Mouse (Mus musculus): ENCODE data around the gene Mvp.

The Mvp gene

DNA sequence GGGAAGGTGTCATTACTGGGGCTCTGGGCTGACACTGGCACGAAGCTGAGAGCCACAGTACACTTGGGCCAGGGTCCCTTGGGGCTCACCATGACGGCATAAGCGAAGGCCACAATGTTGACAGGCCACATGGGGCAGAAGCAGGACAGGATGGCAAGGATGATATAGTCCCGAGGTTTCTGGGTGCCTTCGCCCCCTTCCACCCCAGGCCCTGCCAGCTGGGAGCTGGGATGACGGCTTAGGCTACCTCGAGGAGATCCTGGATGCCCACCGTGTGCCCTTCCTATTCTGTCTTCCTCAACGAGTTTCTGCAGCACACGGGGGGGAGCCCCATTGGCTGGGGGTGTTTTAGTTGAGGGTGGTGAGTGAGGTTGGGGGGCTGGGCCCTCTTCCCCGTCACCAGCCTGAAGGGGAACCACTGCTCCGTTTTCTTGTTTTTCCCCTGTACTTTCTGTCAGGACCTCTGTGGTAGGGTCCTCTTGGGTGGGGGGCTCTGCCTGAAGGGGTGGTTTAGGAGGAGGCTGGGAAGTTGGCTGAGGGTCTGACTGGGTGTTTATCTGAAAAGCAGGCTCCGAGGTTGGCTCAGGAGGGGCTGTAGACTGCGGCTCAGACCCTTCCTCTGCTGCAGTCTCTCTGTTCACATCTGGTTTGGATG lies 5.0 kb upstream of the Mvp start:
- no peak for DNase-seq (ENCODE audit: low spot score)

DNA sequence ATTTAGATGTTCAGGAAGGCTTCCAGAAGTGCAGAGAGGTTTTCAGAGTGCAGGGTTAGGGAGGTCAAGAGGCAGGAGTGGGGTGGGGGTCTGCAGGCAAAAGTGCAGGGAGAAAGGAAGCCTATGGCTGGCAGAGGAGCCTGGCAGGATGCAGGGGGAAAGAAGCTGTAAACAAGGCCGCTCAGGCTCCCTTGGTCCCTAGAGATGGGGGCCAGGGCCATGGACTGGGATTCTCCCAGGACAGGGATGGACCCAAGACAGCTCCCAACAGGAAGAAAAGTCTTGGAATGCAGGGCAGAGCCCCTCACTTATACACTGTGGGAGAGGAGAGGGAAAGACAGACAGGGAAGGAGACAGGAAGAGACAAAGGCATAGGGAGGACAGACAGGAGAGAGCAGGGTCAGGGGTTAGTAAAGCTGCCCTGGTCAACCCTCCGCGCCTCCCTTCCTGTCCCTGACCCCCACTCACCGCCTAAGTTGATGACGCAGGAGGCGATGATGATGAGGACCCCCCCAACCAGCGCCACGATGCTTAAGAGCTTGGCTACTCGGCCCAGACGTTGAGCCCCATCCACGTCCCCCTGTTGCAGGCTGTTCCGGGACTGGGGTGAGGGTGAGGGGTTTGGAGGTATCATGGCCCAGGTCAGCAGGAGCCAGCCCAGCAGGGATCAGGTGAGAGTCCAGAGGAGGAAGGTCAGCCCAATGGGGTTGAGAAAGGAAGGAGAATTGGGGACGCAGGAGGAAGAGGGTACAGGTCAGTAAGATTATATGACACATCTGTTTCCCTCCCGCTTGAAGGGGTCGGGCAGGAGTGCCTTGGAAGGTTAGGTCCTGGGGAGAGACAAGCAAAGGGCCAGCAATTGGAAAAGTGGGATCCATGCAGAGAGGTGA lies 4.2 kb upstream of the Mvp start:
- DNase-seq (ENCODE audit: low spot score), result no peak

DNA sequence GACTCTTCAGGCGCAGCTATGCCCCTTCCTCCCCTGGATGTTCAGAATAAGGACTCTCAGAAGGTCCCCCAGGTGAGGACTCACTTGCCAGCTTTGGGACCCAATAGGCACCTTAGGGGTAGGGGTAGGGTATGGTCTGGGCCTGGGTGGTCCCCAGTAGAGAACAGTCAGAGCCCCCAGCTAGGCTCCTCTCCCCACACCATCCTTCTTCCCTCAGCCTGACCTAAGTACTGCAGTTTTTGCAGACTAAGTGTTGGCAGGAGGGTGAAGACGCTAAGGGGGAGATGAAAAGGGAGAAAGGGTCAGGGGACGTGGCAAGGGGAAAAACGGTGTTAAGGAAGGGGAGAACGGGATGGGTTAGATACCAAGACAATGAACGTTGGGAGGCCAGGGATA lies 3.5 kb upstream of the Mvp start:
- no peak for DNase-seq (ENCODE audit: low spot score)

DNA sequence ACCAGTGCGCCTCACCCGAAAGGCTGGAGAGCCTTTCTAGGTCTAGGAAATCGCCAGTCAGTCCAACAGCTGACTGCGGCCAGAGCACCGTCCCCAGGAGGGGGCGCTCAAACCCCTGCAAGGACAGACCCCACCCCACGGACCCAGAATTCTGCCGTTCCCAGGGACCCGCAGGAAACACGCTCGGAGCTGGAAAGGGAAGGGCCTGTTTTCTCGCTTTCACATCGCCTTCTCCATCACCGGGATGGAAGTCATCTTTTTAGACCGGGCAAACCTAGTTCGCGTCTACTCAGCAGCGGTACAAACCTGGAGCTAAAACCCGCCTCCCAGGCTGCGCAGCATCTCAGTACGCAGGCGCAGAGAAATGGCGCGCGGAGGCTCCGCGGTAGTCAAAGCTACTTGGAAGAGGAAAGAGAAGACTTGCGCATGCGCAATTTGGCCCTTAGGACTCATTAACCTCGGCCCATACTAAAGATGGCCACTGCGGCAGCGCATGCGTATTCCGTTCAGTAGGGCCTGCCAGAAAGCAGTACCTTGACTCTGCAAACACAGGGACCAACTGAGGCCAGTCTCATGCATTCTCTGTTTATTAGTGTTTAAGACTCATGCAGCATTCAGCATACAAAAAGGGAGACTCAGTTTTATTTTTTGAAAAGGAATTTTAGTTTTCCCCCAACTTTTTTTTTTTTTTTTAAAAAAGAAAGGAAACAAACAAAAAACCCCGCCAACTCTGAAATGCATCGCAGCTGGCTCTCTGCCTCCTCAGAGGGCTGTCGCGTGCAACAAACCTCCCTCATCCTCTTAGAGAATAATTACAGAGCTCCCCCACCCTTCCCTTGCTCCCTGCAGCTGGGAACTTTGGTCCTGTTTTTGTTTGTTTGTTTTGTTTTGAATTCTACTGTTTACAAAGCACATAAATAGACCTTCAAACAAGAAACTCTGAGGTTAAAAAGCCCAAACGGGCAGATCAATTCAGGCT lies 2.8 kb upstream of the Mvp start, which contains the start of gene Pagr1a:
TSS of gene Pagr1a (minus strand) at position 382 of the 979 bp plus-strand sequence.
- DNase-seq (ENCODE audit: low spot score), result peak; percentile 100

- no peak for DNase-seq (ENCODE audit: low spot score)
Measured at GRCm38 (mm10) chr7:127016486-127016938, 2.1 kb upstream of the Mvp start.

DNA sequence TGATC lies 1.9 kb upstream of the Mvp start, which contains the start of gene Pagr1b:
TSS of gene Pagr1b (minus strand) at position 4 of the 5 bp plus-strand sequence.
- DNase-seq (ENCODE audit: low spot score), result no peak

- peak; percentile 38 for DNase-seq (ENCODE audit: low spot score)
Measured at GRCm38 (mm10) chr7:127016081-127016480, 1.7 kb upstream of the Mvp start.

DNA sequence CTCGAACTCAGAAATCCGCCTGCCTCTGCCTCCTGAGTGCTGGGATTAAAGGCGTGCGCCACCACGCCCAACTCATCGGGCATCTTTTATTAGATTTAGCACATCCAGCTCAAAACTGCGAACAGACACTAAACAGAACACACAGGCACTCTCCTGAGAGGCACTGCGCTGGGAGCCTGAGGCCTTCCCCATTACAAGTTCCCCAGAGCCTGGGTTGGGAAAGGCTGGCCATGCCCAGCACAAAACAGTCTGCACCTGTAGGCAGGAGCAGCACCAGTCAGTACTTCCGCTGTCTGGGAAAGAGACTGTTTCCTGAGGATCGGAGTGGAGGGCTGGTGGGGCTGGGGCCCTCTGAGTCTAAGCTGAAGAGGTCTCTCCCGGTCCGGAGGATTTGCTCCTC lies 572 bp upstream of the Mvp start:
- no peak for DNase-seq (ENCODE audit: low spot score)

DNA sequence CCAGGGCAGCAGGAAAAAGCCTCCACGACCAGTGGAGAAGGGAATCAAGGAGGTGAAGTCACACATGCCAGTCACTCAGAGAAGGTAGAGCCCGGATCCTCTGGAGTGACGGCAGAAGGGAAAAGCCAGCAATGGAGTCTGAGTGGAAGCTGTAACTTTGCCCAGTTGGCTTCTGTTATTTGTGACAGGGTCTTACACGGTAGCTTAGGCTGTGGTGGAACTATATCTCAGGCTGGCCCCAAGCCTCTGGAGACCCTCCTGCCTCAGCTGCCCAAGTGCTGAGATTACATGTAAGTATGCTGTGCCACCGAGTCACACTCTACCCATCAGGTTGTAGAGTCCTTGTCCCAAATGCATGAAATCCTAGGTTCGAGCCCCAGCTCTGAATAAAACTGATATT lies 1.0 kb downstream of the Mvp start:
- no peak for DNase-seq (ENCODE audit: low spot score)

DNA sequence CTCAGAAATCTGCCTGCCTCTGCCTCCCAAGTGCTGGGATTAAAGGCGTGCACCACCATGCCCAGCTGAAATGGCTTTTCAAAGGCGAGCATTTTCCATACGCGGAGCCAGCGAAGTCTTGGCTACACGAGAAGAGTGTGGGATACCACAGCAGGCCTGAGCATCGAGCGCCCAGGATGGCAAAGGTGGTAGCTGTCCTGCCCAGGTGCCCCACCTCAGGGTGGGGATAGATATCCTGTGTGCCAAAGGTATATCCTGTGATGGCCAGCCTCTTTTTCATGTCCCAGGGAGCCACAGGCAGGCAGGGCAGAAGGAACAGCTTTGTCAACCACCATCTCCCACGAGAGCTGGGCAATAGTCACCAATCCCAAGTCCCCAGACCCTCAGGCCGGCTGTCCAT lies 1.6 kb downstream of the Mvp start:
- DNase-seq (ENCODE audit: low spot score), result no peak

GRCm38 (mm10) chr7:127012374-127012773 lies 2.0 kb downstream of the Mvp start:
- no peak for DNase-seq (ENCODE audit: low spot score)

DNA sequence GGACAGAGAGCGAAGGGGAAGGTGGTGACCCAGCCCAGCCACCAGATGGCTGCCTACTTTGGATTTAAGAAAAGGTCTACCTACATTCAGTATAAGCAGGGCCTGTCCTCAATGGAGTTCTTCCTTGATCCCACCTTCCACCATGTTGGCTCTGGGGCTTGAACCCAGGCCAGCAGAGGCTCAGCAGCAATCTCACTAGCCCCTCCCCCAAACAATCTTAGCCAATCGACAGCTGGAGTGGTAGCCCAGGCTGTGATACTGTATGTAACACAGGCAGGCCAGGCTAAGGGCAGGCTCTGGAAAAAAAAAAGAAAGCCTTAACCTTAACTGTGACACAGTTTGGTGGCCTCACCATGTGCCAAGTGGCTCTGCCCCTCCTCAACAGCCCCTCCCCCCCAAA lies 2.7 kb downstream of the Mvp start:
- no peak for DNase-seq (ENCODE audit: low spot score)

- no peak for DNase-seq (ENCODE audit: low spot score)
Measured at GRCm38 (mm10) chr7:127011051-127011450, 3.4 kb downstream of the Mvp start.

GRCm38 (mm10) chr7:127009307-127010085 lies 4.9 kb downstream of the Mvp start:
- DNase-seq (ENCODE audit: low spot score), result no peak

- peak; percentile 53 for DNase-seq (ENCODE audit: low spot score)
Measured at GRCm38 (mm10) chr7:127008239-127009019, 6.0 kb downstream of the Mvp start.

- no peak for DNase-seq (ENCODE audit: low spot score)
Measured at GRCm38 (mm10) chr7:127007313-127008024, 7.0 kb downstream of the Mvp start.

DNA sequence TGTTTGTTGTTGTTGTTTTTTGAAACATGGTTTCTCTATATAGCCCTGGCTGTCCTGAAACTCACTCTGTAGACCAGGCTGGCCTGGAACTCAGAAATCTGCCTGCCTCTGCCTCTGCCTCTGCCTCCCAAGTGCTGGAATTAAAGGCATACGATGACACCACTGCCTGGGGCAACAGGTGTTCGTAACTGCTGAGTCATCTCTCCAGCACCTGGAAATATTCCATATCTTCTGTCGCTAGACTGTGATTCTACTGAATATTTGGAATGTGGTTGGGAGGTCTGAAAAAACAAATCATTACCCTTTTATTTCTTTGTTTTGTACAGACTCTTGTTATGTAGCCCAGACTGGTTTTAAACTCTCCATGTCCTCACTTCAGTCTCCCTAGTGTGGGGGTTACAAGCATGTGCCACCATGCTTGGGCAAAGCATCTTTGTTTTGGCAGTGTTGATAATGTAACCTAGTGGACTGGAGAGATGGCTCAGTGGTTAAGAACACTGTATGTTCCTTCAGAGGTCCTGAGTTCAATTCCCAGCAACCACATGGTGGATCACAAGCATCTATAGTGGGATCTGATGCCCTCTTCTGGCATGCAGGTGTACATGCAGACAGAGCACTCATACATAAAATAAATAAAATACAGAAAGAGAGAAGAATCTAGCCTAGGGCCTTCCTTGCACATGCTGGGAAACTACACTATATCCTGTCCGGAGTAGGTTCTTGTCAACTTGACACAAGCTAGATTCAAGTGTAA lies 10.1 kb downstream of the Mvp start:
- DNase-seq (ENCODE audit: low spot score), result no peak

DNA sequence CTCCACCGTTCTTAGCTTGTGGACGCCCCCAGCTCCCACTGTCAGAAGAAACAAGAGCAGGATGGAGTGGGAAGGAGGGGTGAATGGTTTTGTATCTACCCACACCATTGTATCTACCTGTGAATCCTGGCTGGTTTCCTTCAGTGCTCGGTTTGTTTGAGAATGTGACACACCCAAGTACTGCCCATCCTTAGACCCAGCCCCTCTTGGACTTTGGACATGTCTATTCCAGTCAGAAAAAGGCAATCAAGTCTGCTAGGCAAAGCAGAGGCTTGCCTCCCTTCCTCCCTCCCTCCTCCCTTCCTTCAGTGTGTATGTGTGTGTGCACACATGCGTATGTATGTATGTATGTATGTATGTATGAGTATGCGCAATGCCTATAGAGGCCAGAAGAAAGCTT lies 10.8 kb downstream of the Mvp start:
- no peak for DNase-seq (ENCODE audit: low spot score)

DNA sequence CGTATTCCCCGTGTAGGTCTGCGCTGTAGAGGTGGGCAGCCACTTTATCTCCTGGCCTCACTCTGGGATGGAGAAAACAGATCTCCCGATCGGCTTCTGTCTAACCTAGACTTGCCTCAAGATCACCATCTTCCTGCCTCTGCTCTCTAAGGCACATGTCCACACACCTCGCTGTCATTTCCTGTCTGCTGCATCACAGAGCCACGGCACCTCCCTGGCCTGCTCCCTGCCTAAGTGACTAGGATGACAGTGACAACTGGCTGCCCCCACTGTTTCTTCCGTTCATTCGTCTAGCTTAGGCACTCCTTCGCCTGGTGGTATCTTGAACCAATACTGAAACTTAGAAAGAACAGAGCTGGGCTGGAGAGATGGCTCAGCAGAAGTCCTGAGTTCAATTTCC lies 14.9 kb downstream of the Mvp start:
- DNase-seq (ENCODE audit: low spot score), result no peak

DNA sequence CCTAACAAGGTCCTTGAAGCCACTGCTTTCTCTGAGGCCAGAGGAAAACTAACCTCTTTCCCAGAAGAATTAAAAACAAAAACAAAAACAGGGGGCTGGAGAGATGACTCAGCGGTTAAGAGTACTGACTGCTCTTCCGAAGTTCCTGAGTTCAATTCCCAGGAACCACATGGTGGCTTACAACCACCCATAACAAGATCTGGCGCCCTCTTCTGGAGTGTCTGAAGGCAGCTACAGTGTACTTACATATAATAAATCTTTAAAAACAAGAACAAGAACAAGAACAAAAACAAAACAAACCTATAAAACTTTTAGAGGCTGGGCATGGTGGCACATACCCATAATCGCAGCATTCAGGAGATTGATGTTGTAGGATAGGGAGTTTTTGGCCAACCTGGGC lies 18.0 kb downstream of the Mvp start:
- DNase-seq (ENCODE audit: low spot score), result no peak

Measured in retina, embryonic 14.5 days (tissue).